Mouse (Mus musculus) liver, adult 2 months (tissue): ENCODE data around the gene Clba1.

Source experiments
- CTCF ChIP-seq: fragments of 200-500 bp; IDR thresholded peaks from 2 replicates; pipeline ENCODE4 v1.5.1; 2011; ENCODE audit warnings: low read depth, low read length, control low read depth
- POLR2A ChIP-seq: fragments of 200-500 bp; IDR thresholded peaks from 2 replicates; pipeline ENCODE4 v1.6.1; 2011; ENCODE audit warnings: low read length, control low read depth; ENCODE audit not compliant: insufficient read depth; ENCODE audit errors: extremely low read depth

DNA sequence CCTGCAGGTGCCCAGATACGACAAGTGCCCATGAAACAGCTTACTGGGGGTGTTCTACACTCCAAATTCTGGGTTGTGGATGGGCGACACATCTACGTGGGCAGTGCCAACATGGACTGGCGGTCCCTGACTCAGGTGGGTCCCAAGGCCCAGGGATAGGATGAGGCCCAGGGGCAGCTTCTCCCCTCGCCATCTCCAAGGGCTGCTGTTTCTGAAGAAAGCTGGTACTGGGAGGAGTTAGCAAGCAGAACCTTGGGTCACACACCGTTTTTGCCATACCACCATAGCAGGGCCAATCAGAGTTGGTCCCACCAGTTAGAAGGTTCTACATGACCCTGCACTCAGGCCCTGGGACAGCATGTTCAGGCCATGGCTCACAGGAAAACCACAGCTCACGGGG is 43.7 kb upstream of the Clba1 start:
- TF ChIP-seq CTCF, result no peak
- no peak for TF ChIP-seq POLR2A
